Mouse (Mus musculus): Measurements from ENCODE around the gene Gm49721.
"Not testable (repeated sequence)": the region's sequence is repeated elsewhere in the genome, so short reads cannot be mapped to it uniquely, and the experiment has no call there.

The Gm49721 gene

GRCm38 (mm10) chr17:6980144-6980543 lies 1.4 kb downstream of the Gm49721 start:
- not testable (repeated sequence) for DNase-seq (ENCODE audit: low spot score in 2 of 2)

GRCm38 (mm10) chr17:6986118-6986517 lies 7.4 kb downstream of the Gm49721 start:
- DNase-seq (ENCODE audit: low spot score in 2 of 2), result not testable (repeated sequence)

- not testable (repeated sequence) for DNase-seq (ENCODE audit: low spot score in 2 of 2)
Observed at GRCm38 (mm10) chr17:6995504-6995903, 16.8 kb downstream of the Gm49721 start.

- not testable (repeated sequence) for DNase-seq (ENCODE audit: low spot score in 2 of 2)
Observed at GRCm38 (mm10) chr17:6996826-6997225, 18.1 kb downstream of the Gm49721 start.

- not testable (repeated sequence) for DNase-seq (ENCODE audit: low spot score in 2 of 2)
Observed at GRCm38 (mm10) chr17:6997778-6998490, 19.2 kb downstream of the Gm49721 start.

- DNase-seq (ENCODE audit: low spot score in 2 of 2), result not testable (repeated sequence)
Observed at GRCm38 (mm10) chr17:7001790-7002585, 23.3 kb downstream of the Gm49721 start.

GRCm38 (mm10) chr17:7003392-7003791 lies 24.7 kb downstream of the Gm49721 start:
- not testable (repeated sequence) for DNase-seq (ENCODE audit: low spot score in 2 of 2)

- DNase-seq (ENCODE audit: low spot score in 2 of 2), result not testable (repeated sequence)
Observed at GRCm38 (mm10) chr17:7005646-7006045, 26.9 kb downstream of the Gm49721 start.

GRCm38 (mm10) chr17:7008885-7009284 lies 30.2 kb downstream of the Gm49721 start:
- not testable (repeated sequence) for DNase-seq (ENCODE audit: low spot score in 2 of 2)

GRCm38 (mm10) chr17:7009440-7009839 lies 30.7 kb downstream of the Gm49721 start:
- DNase-seq (ENCODE audit: low spot score in 2 of 2), result not testable (repeated sequence)

- DNase-seq (ENCODE audit: low spot score in 2 of 2), result not testable (repeated sequence)
Observed at GRCm38 (mm10) chr17:7009901-7010300, 31.2 kb downstream of the Gm49721 start.

GRCm38 (mm10) chr17:7014190-7014589 lies 35.5 kb downstream of the Gm49721 start:
- DNase-seq (ENCODE audit: low spot score in 2 of 2), result not testable (repeated sequence)

GRCm38 (mm10) chr17:7025257-7025656 lies 46.6 kb downstream of the Gm49721 start, which contains the start of gene Gm1604a:
TSS of gene Gm1604a (plus strand) at chr17:7025568.
- DNase-seq (ENCODE audit: low spot score in 2 of 2), result peak; percentile 16 to 35

- not testable (repeated sequence) for DNase-seq (ENCODE audit: low spot score in 2 of 2)
Observed at GRCm38 (mm10) chr17:7025764-7026346, 47.2 kb downstream of the Gm49721 start.

- not testable (repeated sequence) for DNase-seq (ENCODE audit: low spot score in 2 of 2)
Observed at GRCm38 (mm10) chr17:7030204-7030603, 51.5 kb downstream of the Gm49721 start.

GRCm38 (mm10) chr17:7030622-7031174 lies 52.0 kb downstream of the Gm49721 start:
- not testable (repeated sequence) for DNase-seq (ENCODE audit: low spot score in 2 of 2)

- not testable (repeated sequence) for DNase-seq (ENCODE audit: low spot score in 2 of 2)
Observed at GRCm38 (mm10) chr17:7033192-7034166, 54.8 kb downstream of the Gm49721 start.

- DNase-seq (ENCODE audit: low spot score in 2 of 2), result not testable (repeated sequence)
Observed at GRCm38 (mm10) chr17:7068997-7069539, 90.4 kb downstream of the Gm49721 start.

- not testable (repeated sequence) for DNase-seq (ENCODE audit: low spot score in 2 of 2)
Observed at GRCm38 (mm10) chr17:7069561-7070240, 91.0 kb downstream of the Gm49721 start.

- DNase-seq (ENCODE audit: low spot score in 2 of 2), result peak; percentile 13 to 24
Observed at GRCm38 (mm10) chr17:7074494-7074893, 95.8 kb downstream of the Gm49721 start.
